Comparison of ENCODE assay signal across 21 mouse cellular contexts in the genomic region with DNA sequence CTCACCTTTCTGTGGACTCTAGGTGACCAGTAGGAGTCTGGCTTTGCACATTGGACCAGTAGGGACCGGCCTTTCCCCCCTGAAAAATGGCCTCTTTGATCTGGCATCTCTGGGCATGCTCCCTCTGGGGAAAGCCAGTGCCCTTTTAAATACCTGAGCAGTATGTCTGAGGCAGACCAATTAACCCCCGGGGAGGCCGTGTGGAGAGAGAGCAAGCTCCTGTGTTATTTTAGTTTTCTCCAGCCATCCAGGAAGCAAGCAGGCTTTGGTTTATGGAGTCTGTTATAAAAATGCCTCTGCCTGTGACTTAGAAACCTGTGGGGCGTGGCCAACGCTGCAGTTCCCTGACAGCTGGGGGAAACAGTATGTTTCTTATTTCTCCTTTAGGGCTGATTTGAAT.
DNase-seq lines count a peak whose midpoint lies in the region; ATAC-seq and TF ChIP-seq lines count a peak whose summit lies in the region.
"Had no signal": no experiment of that assay in that cellular context is flagged by ENCODE, and none has a peak within 500 bp of the region (broad histone marks: within the 10 kb centered on the region; RNA-seq: fewer than 3 reads in every experiment).

No protein-coding gene starts in this region.

- no peak overlapping the region for H3K4me3 ChIP-seq in embryonic facial prominence, embryonic 14.5 days (ENCODE audit: low read depth, low read length)
- no peak overlapping the region for H3K4me3 ChIP-seq in kidney, embryonic 16.5 days (ENCODE audit: low read length)
- no peak overlapping the region for H3K4me3 ChIP-seq in limb, embryonic 11.5 days (ENCODE audit: low read depth, low read length)
- no peak overlapping the region for H3K4me3 ChIP-seq in left cerebral cortex, adult 2 months
- H3K4me3 ChIP-seq in forebrain, embryonic 12.5 days (replicated peaks): no peak overlapping the region
- H3K4me3 ChIP-seq: embryonic facial prominence, embryonic 13.5 days; heart, embryonic 12.5 days; limb, embryonic 15.5 days; myocyte had no signal

- no peak for ATAC-seq in embryonic facial prominence, embryonic 14.5 days (ENCODE audit: low read depth)
- ATAC-seq in kidney, embryonic 16.5 days (ENCODE audit: low FRiP score, low TSS enrichment): 0 out of 2 replicates have a peak, but pooled peaks have one; percentile 35
- peak; percentile 57 for ATAC-seq in limb, embryonic 11.5 days (ENCODE audit: insufficient number of reproducible peaks, low FRiP score, low TSS enrichment, low read depth)
- ATAC-seq in forebrain, embryonic 12.5 days (ENCODE audit: low FRiP score): no peak
- ATAC-seq: hindbrain, embryonic 16.5 days had no signal

- no peak for TF ChIP-seq CTCF in left cerebral cortex, adult 2 months (IDR thresholded peaks at IDR 0.05)

- no peaks in the 10 kb centered on the region for H3K9me3 ChIP-seq in embryonic facial prominence, embryonic 14.5 days (ENCODE audit: control insufficient read depth, low read length)
- H3K9me3 ChIP-seq in kidney, embryonic 16.5 days (ENCODE audit: low read length): no peaks in the 10 kb centered on the region
- no peaks in the 10 kb centered on the region for H3K9me3 ChIP-seq in limb, embryonic 11.5 days (ENCODE audit: control insufficient read depth, low read length)
- no peaks in the 10 kb centered on the region for H3K9me3 ChIP-seq in forebrain, embryonic 12.5 days
- H3K9me3 ChIP-seq: embryonic facial prominence, embryonic 13.5 days; heart, embryonic 12.5 days; limb, embryonic 15.5 days had no signal

- intact Hi-C loops in left cerebral cortex, adult 2 months (cut with DNase I): no loop called here

- H3K27me3 ChIP-seq in embryonic facial prominence, embryonic 14.5 days (replicated peaks; ENCODE audit: control insufficient read depth, insufficient read depth, low read length): no peaks in the 10 kb centered on the region
- H3K27me3 ChIP-seq in kidney, embryonic 16.5 days (ENCODE audit: insufficient read depth, low read length): no peaks in the 10 kb centered on the region
- H3K27me3 ChIP-seq in limb, embryonic 11.5 days (ENCODE audit: control insufficient read depth, insufficient read depth, low read length): no peaks in the 10 kb centered on the region
- no peaks in the 10 kb centered on the region for H3K27me3 ChIP-seq in forebrain, embryonic 12.5 days
- H3K27me3 ChIP-seq: embryonic facial prominence, embryonic 13.5 days; heart, embryonic 12.5 days; limb, embryonic 15.5 days had no signal

- no peak overlapping the region for H3K27ac ChIP-seq in embryonic facial prominence, embryonic 14.5 days (replicated peaks; ENCODE audit: low read depth, low read length)
- H3K27ac ChIP-seq in kidney, embryonic 16.5 days (ENCODE audit: low read length): peak overlapping the region; percentile 55; the same call in 1 of the 2 replicates
- peak overlapping the region; percentile 56; the same call in 1 of the 2 replicates for H3K27ac ChIP-seq in limb, embryonic 11.5 days (replicated peaks; ENCODE audit: low read depth, low read length)
- H3K27ac ChIP-seq in left cerebral cortex, adult 2 months: no peak overlapping the region
- no peak overlapping the region for H3K27ac ChIP-seq in forebrain, embryonic 12.5 days
- H3K27ac ChIP-seq: embryonic facial prominence, embryonic 13.5 days; limb, embryonic 15.5 days had no signal

- H3K4me1 ChIP-seq in embryonic facial prominence, embryonic 14.5 days (ENCODE audit: control insufficient read depth, insufficient read depth, low read length): no peaks in the 10 kb centered on the region
- H3K4me1 ChIP-seq in kidney, embryonic 16.5 days (ENCODE audit: insufficient read depth, low read length): peaks cover 7% of the 10 kb centered on the region
- H3K4me1 ChIP-seq in limb, embryonic 11.5 days (ENCODE audit: control insufficient read depth, insufficient read depth, low read length): peaks cover 8% of the 10 kb centered on the region; the same call in 1 of the 2 replicates
- H3K4me1 ChIP-seq in forebrain, embryonic 12.5 days: 0 out of 2 replicates have a peak, but pooled peaks cover 5% of the 10 kb centered on the region
- H3K4me1 ChIP-seq: heart, embryonic 12.5 days had no signal

- H3K4me2 ChIP-seq in embryonic facial prominence, embryonic 14.5 days (ENCODE audit: low read depth, low read length): no peak overlapping the region
- no peak overlapping the region for H3K4me2 ChIP-seq in kidney, embryonic 16.5 days (replicated peaks; ENCODE audit: low read depth, low read length)
- no peak overlapping the region for H3K4me2 ChIP-seq in limb, embryonic 11.5 days (ENCODE audit: low read depth, severe bottlenecking)
- no peak overlapping the region for H3K4me2 ChIP-seq in forebrain, embryonic 12.5 days
- H3K4me2 ChIP-seq: embryonic facial prominence, embryonic 13.5 days; heart, embryonic 12.5 days; limb, embryonic 15.5 days; midbrain, embryonic 11.5 days had no signal

- no peak overlapping the region for H3K9ac ChIP-seq in embryonic facial prominence, embryonic 14.5 days (ENCODE audit: low read depth, low read length)
- H3K9ac ChIP-seq in kidney, embryonic 16.5 days (replicated peaks; ENCODE audit: low read length): no peak overlapping the region
- no peak overlapping the region for H3K9ac ChIP-seq in limb, embryonic 11.5 days (ENCODE audit: low read length)
- no peak overlapping the region for H3K9ac ChIP-seq in forebrain, embryonic 12.5 days
- H3K9ac ChIP-seq: embryonic facial prominence, embryonic 13.5 days; heart, embryonic 12.5 days; limb, embryonic 15.5 days had no signal

- peak; percentile 80 for DNase-seq in heart, adult 11 months
- DNase-seq in heart, adult 18-20 months: no peak
- DNase-seq in embryonic facial prominence, embryonic 14.5 days (ENCODE audit: low spot score): peak; percentile 40
- DNase-seq in limb, embryonic 11.5 days (ENCODE audit: low spot score): peak; percentile 69
- no peak for DNase-seq in frontal cortex, postnatal 14 days (ENCODE audit: low spot score in 2 of 2)
- no peak for DNase-seq in left cerebral cortex, adult 2 months (ENCODE audit: extremely low spot score in 1 of 2, low spot score in 2 of 2)
- DNase-seq: cerebellum, adult 9-11 months; gastrocnemius, postnatal 25 days; heart, postnatal 4 days; layer of hippocampus, postnatal 36 days; lung, adult 18-20 months; lung, postnatal 36 days; thymus, adult 2 months had no signal

- H3K36me3 ChIP-seq in embryonic facial prominence, embryonic 14.5 days (ENCODE audit: control insufficient read depth, insufficient read depth, low read length): no peaks in the 10 kb centered on the region
- no peaks in the 10 kb centered on the region for H3K36me3 ChIP-seq in kidney, embryonic 16.5 days (ENCODE audit: insufficient read depth, low read length)
- H3K36me3 ChIP-seq in limb, embryonic 11.5 days (ENCODE audit: control insufficient read depth, insufficient read depth, low read length): no peaks in the 10 kb centered on the region
- no peaks in the 10 kb centered on the region for H3K36me3 ChIP-seq in forebrain, embryonic 12.5 days (replicated peaks)
- H3K36me3 ChIP-seq: embryonic facial prominence, embryonic 13.5 days; heart, embryonic 12.5 days; limb, embryonic 15.5 days had no signal

- 16% methylated on average over 5 of the region's 5 CpGs for WGBS in embryonic facial prominence, embryonic 14.5 days
- WGBS in kidney, embryonic 16.5 days: 3% methylated on average over 5 of the region's 5 CpGs
- WGBS in limb, embryonic 11.5 days: 6% methylated on average over 5 of the region's 5 CpGs
- WGBS in forebrain, embryonic 12.5 days: 65% methylated on average over 5 of the region's 5 CpGs

Comparison
In these comparisons a context has a peak if more than half of its experiments do, and no peak if none do; other contexts are left out.
1. DNase-seq: peak in heart, adult 11 months (single experiment), embryonic facial prominence, embryonic 14.5 days (single experiment) and limb, embryonic 11.5 days (single experiment); none in heart, adult 18-20 months (0 of 2), frontal cortex, postnatal 14 days (0 of 2) and left cerebral cortex, adult 2 months (0 of 2).
2. ATAC-seq: peak in kidney, embryonic 16.5 days (single experiment) and limb, embryonic 11.5 days (single experiment); none in embryonic facial prominence, embryonic 14.5 days (single experiment) and forebrain, embryonic 12.5 days (single experiment).
3. H3K27ac ChIP-seq: peak in kidney, embryonic 16.5 days (single experiment) and limb, embryonic 11.5 days (single experiment); none in embryonic facial prominence, embryonic 14.5 days (single experiment), left cerebral cortex, adult 2 months (single experiment) and forebrain, embryonic 12.5 days (single experiment).